8 mouse cellular contexts compared by ENCODE assay signal in the genomic region with DNA sequence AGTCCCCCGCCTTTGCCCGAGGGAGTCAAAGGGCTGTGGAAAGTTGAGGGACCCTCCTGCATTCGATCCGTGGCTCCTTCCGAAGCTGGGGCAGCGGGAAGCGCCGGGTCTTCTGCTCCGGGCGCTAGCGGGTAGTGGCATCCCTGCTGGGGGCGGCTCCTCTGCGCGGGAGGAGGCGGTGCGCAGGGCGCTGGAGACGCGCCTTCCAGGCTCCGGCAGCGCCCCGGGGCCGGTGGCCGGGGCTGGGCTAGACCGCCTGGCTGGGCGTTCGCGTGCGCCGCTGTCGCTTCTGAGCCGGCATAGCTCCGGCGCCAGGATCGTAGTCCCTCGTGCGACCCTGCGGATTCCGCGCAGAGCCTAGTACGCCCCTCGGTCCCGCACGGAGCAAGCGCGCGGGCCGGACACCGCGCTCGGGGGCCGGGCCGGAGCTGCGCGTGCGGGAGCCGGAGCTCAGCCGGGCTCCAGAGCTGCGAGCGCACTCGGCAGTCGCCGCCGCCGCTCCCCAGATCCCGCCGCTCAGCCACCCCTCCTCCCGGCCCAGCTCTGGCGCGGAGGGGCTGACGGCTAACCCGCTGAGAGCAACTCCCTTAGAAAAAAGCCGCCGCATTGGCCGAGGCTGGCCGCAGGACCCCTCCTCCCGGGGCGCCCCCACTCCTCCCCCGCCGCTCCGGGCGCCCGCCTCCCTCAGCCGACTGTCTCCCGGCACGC. TPM values are rescaled to one million over a fixed set of nuclear protein-coding genes. Genes with fewer than 3 reads are reported as not detected.
DNase-seq lines count a peak whose midpoint lies in the region; ATAC-seq and TF ChIP-seq lines count a peak whose summit lies in the region.

Gene Bmper (plus strand): TSS at position 236 of the 708 bp plus-strand sequence.

- peaks cover 5% of the 10 kb centered on the region; the same call in 1 of the 2 replicates for H3K4me1 ChIP-seq in E14TG2a.4 (replicated peaks; ENCODE audit: low read depth, low read length)
- H3K4me1 ChIP-seq in embryonic facial prominence, embryonic 14.5 days (ENCODE audit: control insufficient read depth, insufficient read depth, low read length), result no peaks in the 10 kb centered on the region
- no peaks in the 10 kb centered on the region for H3K4me1 ChIP-seq in heart, embryonic 11.5 days (ENCODE audit: control insufficient read depth, insufficient read depth, low read length)
- 0 out of 2 replicates have a peak, but pooled peaks cover 4% of the 10 kb centered on the region for H3K4me1 ChIP-seq in kidney, postnatal 0 days (replicated peaks; ENCODE audit: insufficient read depth, low read length)
- H3K4me1 ChIP-seq in liver, embryonic 15.5 days (replicated peaks), result no peaks in the 10 kb centered on the region; the same call in 1 of the 2 replicates
- H3K4me1 ChIP-seq in neural tube, embryonic 14.5 days (ENCODE audit: control insufficient read depth, insufficient read depth, low read length), result peaks cover 3% of the 10 kb centered on the region; the same call in 1 of the 2 replicates

- H3K4me3 ChIP-seq in E14TG2a.4 (replicated peaks; ENCODE audit: low read length), result peak within 1 kb of the TSS; percentile 85
- H3K4me3 ChIP-seq in embryonic facial prominence, embryonic 14.5 days (ENCODE audit: low read depth, low read length), result peak within 1 kb of the TSS; percentile 72
- peak within 1 kb of the TSS; percentile 72 for H3K4me3 ChIP-seq in heart, embryonic 11.5 days (ENCODE audit: low read depth, low read length)
- peak within 1 kb of the TSS; percentile 69 for H3K4me3 ChIP-seq in kidney, postnatal 0 days (replicated peaks; ENCODE audit: low read depth, low read length)
- peak within 1 kb of the TSS; percentile 51 for H3K4me3 ChIP-seq in liver, embryonic 15.5 days (replicated peaks)
- H3K4me3 ChIP-seq in neural tube, embryonic 14.5 days (ENCODE audit: low read depth, low read length), result peak within 1 kb of the TSS; percentile 72

- peak; percentile 81 for DNase-seq in adrenal gland, postnatal 14 days
- peak; percentile 85 for DNase-seq in embryonic facial prominence, embryonic 14.5 days (ENCODE audit: low spot score)
- peak; percentile 88 for DNase-seq in kidney, postnatal 0 days (ENCODE audit: low spot score)
- peak; percentile 74 for DNase-seq in yolk sac, embryonic 10.5 days (ENCODE audit: low spot score)

- TF ChIP-seq CTCF in E14TG2a.4 (conservative IDR thresholded peaks at IDR 0.05; ENCODE audit: low read length), result no peak
- TF ChIP-seq CTCF in kidney, postnatal 0 days (IDR thresholded peaks at IDR 0.05; ENCODE audit: low read depth), result no peak

- H3K4me2 ChIP-seq in embryonic facial prominence, embryonic 14.5 days (ENCODE audit: low read depth, low read length), result peak within 1 kb of the TSS; percentile 91
- peak within 1 kb of the TSS; percentile 76 for H3K4me2 ChIP-seq in heart, embryonic 11.5 days
- H3K4me2 ChIP-seq in kidney, postnatal 0 days (ENCODE audit: low read length), result peak within 1 kb of the TSS; percentile 99
- peak within 1 kb of the TSS; percentile 70 for H3K4me2 ChIP-seq in liver, embryonic 15.5 days
- H3K4me2 ChIP-seq in neural tube, embryonic 14.5 days (ENCODE audit: low read depth, low read length), result peak within 1 kb of the TSS; percentile 98

- H3K27ac ChIP-seq in embryonic facial prominence, embryonic 14.5 days (replicated peaks; ENCODE audit: low read depth, low read length), result peak within 1 kb of the TSS; percentile 82
- peak within 1 kb of the TSS; percentile 78 for H3K27ac ChIP-seq in heart, embryonic 11.5 days (ENCODE audit: low read depth, low read length)
- H3K27ac ChIP-seq in kidney, postnatal 0 days, result peak within 1 kb of the TSS; percentile 64
- no peak within 1 kb of the TSS for H3K27ac ChIP-seq in liver, embryonic 15.5 days (replicated peaks)
- H3K27ac ChIP-seq in neural tube, embryonic 14.5 days (ENCODE audit: low read depth, low read length), result peak within 1 kb of the TSS; percentile 81

- H3K9ac ChIP-seq in embryonic facial prominence, embryonic 14.5 days (ENCODE audit: low read depth, low read length), result peak within 1 kb of the TSS; percentile 82
- H3K9ac ChIP-seq in heart, embryonic 11.5 days (ENCODE audit: low read depth, low read length), result peak within 1 kb of the TSS; percentile 81
- H3K9ac ChIP-seq in kidney, postnatal 0 days (ENCODE audit: low read depth, low read length), result peak within 1 kb of the TSS; percentile 74
- no peak within 1 kb of the TSS for H3K9ac ChIP-seq in liver, embryonic 15.5 days
- H3K9ac ChIP-seq in neural tube, embryonic 14.5 days (replicated peaks; ENCODE audit: low read depth, low read length), result peak within 1 kb of the TSS; percentile 84

- 0% methylated on average over 47 of the region's 86 CpGs for WGBS in embryonic facial prominence, embryonic 14.5 days
- WGBS in heart, embryonic 11.5 days (ENCODE audit: insufficient replicate concordance), result under 1% methylated on average over 63 of the region's 86 CpGs
- WGBS in kidney, postnatal 0 days, result under 1% methylated on average over 71 of the region's 86 CpGs
- WGBS in liver, embryonic 15.5 days (ENCODE audit: insufficient replicate concordance), result under 1% methylated on average over 83 of the region's 86 CpGs
- under 1% methylated on average over 68 of the region's 86 CpGs for WGBS in neural tube, embryonic 14.5 days

- ATAC-seq in embryonic facial prominence, embryonic 14.5 days (ENCODE audit: low read depth), result peak; percentile 89
- ATAC-seq in heart, embryonic 11.5 days (replicated peaks; ENCODE audit: insufficient number of reproducible peaks, low FRiP score, low TSS enrichment), result peak; percentile 80
- ATAC-seq in kidney, postnatal 0 days (replicated peaks; ENCODE audit: low FRiP score, low read depth), result peak; percentile 79
- peak; percentile 42; the same call in 1 of the 2 replicates for ATAC-seq in liver, embryonic 15.5 days (ENCODE audit: insufficient read depth)
- peak; percentile 88 for ATAC-seq in neural tube, embryonic 14.5 days (ENCODE audit: low read depth)

- H3K9me3 ChIP-seq in E14TG2a.4 (ENCODE audit: low read length), result no peaks in the 10 kb centered on the region
- no peaks in the 10 kb centered on the region for H3K9me3 ChIP-seq in embryonic facial prominence, embryonic 14.5 days (ENCODE audit: control insufficient read depth, low read length)
- H3K9me3 ChIP-seq in heart, embryonic 11.5 days (replicated peaks; ENCODE audit: control insufficient read depth, low read length), result no peaks in the 10 kb centered on the region
- no peaks in the 10 kb centered on the region for H3K9me3 ChIP-seq in kidney, postnatal 0 days (replicated peaks; ENCODE audit: low read length)
- no peaks in the 10 kb centered on the region for H3K9me3 ChIP-seq in liver, embryonic 15.5 days (replicated peaks)
- H3K9me3 ChIP-seq in neural tube, embryonic 14.5 days (ENCODE audit: control insufficient read depth, low read length), result no peaks in the 10 kb centered on the region

- peaks cover 80% of the 10 kb centered on the region for H3K27me3 ChIP-seq in E14TG2a.4 (ENCODE audit: insufficient read depth, low read length)
- peaks cover 39% of the 10 kb centered on the region for H3K27me3 ChIP-seq in embryonic facial prominence, embryonic 14.5 days (replicated peaks; ENCODE audit: control insufficient read depth, insufficient read depth, low read length)
- peaks cover 7% of the 10 kb centered on the region; the same call in 1 of the 2 replicates for H3K27me3 ChIP-seq in heart, embryonic 11.5 days (ENCODE audit: control insufficient read depth, insufficient read depth, low read length)
- H3K27me3 ChIP-seq in kidney, postnatal 0 days (ENCODE audit: insufficient read depth, low read length), result peaks cover 5% of the 10 kb centered on the region; the same call in 1 of the 2 replicates
- H3K27me3 ChIP-seq in liver, embryonic 15.5 days, result peaks cover 67% of the 10 kb centered on the region
- H3K27me3 ChIP-seq in neural tube, embryonic 14.5 days (ENCODE audit: control insufficient read depth, insufficient read depth, low read length), result peaks cover 7% of the 10 kb centered on the region; the same call in 1 of the 2 replicates

- no peaks in the 10 kb centered on the region for H3K36me3 ChIP-seq in E14TG2a.4 (ENCODE audit: insufficient read depth, low read length)
- H3K36me3 ChIP-seq in embryonic facial prominence, embryonic 14.5 days (ENCODE audit: control insufficient read depth, insufficient read depth, low read length), result no peaks in the 10 kb centered on the region
- H3K36me3 ChIP-seq in heart, embryonic 11.5 days (ENCODE audit: control insufficient read depth, insufficient read depth, low read length), result no peaks in the 10 kb centered on the region
- H3K36me3 ChIP-seq in kidney, postnatal 0 days (ENCODE audit: insufficient read depth, low read length), result no peaks in the 10 kb centered on the region
- no peaks in the 10 kb centered on the region for H3K36me3 ChIP-seq in liver, embryonic 15.5 days (replicated peaks)
- no peaks in the 10 kb centered on the region for H3K36me3 ChIP-seq in neural tube, embryonic 14.5 days (ENCODE audit: control insufficient read depth, insufficient read depth, low read length)

RNA-seq across cellular contexts. Expression of gene Bmper, which starts in this region (rescaled TPM):
- total RNA-seq in adrenal gland, postnatal 14 days (2021), result 4.2 and 9.2 TPM in 2 replicates
- 23.1 and 26.0 TPM in 2 replicates for polyA plus RNA-seq in embryonic facial prominence, embryonic 14.5 days (2014; fragmentation: Nextera tagmentation; extraction: Ambion mirVana)
- 10.9 and 14.8 TPM in 2 replicates for polyA plus RNA-seq in heart, embryonic 11.5 days (2014; fragmentation: Nextera tagmentation; extraction: Ambion mirVana)
- polyA plus RNA-seq in kidney, postnatal 0 days (2015; fragmentation: Nextera tagmentation; extraction: Ambion mirVana), result 13.4 and 15.5 TPM in 2 replicates
- 0.37 and 0.38 TPM in 2 replicates for polyA plus RNA-seq in liver, embryonic 15.5 days (2015; fragmentation: Nextera tagmentation; extraction: Ambion mirVana)
- 10.4 and 12.4 TPM in 2 replicates for polyA plus RNA-seq in neural tube, embryonic 14.5 days (2014; fragmentation: Nextera tagmentation; extraction: Ambion mirVana)

Comparison
In these comparisons a context has a peak if more than half of its experiments do, and no peak if none do; other contexts are left out.
1. Peak in ATAC-seq, H3K4me3 ChIP-seq and H3K4me2 ChIP-seq in liver, embryonic 15.5 days; RNA of the gene not detected or under 1 TPM.